Mouse (Mus musculus) common myeloid progenitor, adult 5-6 weeks (primary cell): ENCODE data around the gene Msmp. TPM values are rescaled to one million over a fixed set of nuclear protein-coding genes. Genes with fewer than 3 reads are reported as not detected.
A peak's percentile ranks its signal among the peaks of the same experiment; 100 is the strongest.
"Not testable (repeated sequence)": the region's sequence is repeated elsewhere in the genome, so short reads cannot be mapped to it uniquely, and the experiment has no call there.

Experiments used
- ATAC-seq: replicated peaks from 2 replicates; pipeline ENCODE4 v1.8.0; 2016; ENCODE audit warnings: low read depth, mild to moderate bottlenecking, moderate TSS enrichment, inconsistent platforms; ENCODE audit not compliant: poor library complexity, severe bottlenecking
- total RNA-seq: library from RNA; stranded (forward); fragments of 200-1000, 187-1606 nt; gene quantifications from 2 replicates; pipeline ENCODE4 v1.2.3, GENCODE M21; 2017

The Msmp gene
- total RNA-seq, 1 experiment from 2014 or later = not detected

- no peak for ATAC-seq
Measured at GRCm38 (mm10) chr4:43563601-43563875, 20.8 kb downstream of the Msmp start.

- ATAC-seq = no peak
Measured at GRCm38 (mm10) chr4:43562769-43563600, 21.3 kb downstream of the Msmp start.

GRCm38 (mm10) chr4:43561997-43562768 is 22.1 kb downstream of the Msmp start, which contains the start of the genes Creb3 and Tln1:
Creb3 (plus strand) TSS chr4:43562332.
Tln1 (minus strand) TSS chr4:43562691.
- peak; percentile 70 for ATAC-seq

- no peak for ATAC-seq
Measured at GRCm38 (mm10) chr4:43561436-43561996, 22.8 kb downstream of the Msmp start.

- no peak for ATAC-seq
Measured at GRCm38 (mm10) chr4:43560976-43561375, 23.3 kb downstream of the Msmp start.

GRCm38 (mm10) chr4:43560243-43560611 is 24.1 kb downstream of the Msmp start:
- peak; percentile 10; the same call in 1 of the 2 replicates for ATAC-seq

GRCm38 (mm10) chr4:43559519-43560242 is 24.6 kb downstream of the Msmp start:
- no peak for ATAC-seq

- peak; percentile 16 for ATAC-seq
Measured at GRCm38 (mm10) chr4:43558631-43559356, 25.5 kb downstream of the Msmp start.

- peak; percentile 26 for ATAC-seq
Measured at GRCm38 (mm10) chr4:43558028-43558630, 26.2 kb downstream of the Msmp start.

GRCm38 (mm10) chr4:43555926-43556325 is 28.4 kb downstream of the Msmp start:
- ATAC-seq = peak; percentile 26

GRCm38 (mm10) chr4:43553891-43554290 is 30.4 kb downstream of the Msmp start:
- ATAC-seq = no peak

GRCm38 (mm10) chr4:43552437-43552836 is 31.9 kb downstream of the Msmp start:
- ATAC-seq = no peak

- not testable (repeated sequence) for ATAC-seq
Measured at GRCm38 (mm10) chr4:43551854-43552253, 32.4 kb downstream of the Msmp start.

GRCm38 (mm10) chr4:43549055-43549454 is 35.2 kb downstream of the Msmp start:
- ATAC-seq = no peak

GRCm38 (mm10) chr4:43547160-43547559 is 37.1 kb downstream of the Msmp start:
- no peak for ATAC-seq

GRCm38 (mm10) chr4:43546375-43547047 is 37.8 kb downstream of the Msmp start:
- ATAC-seq = no peak

GRCm38 (mm10) chr4:43542044-43542443 is 42.2 kb downstream of the Msmp start:
- ATAC-seq = no peak

- no peak for ATAC-seq
Measured at GRCm38 (mm10) chr4:43536031-43536430, 48.3 kb downstream of the Msmp start.

- ATAC-seq = no peak
Measured at GRCm38 (mm10) chr4:43535628-43536027, 48.7 kb downstream of the Msmp start.
